Mouse (Mus musculus): ENCODE results near the gene Olfr550. TPM values are rescaled to one million over a fixed set of nuclear protein-coding genes. Genes with fewer than 3 reads are reported as not detected.

The Olfr550 gene
- polyA plus RNA-seq (2012; fragmentation: generic; extraction: Trizol): not detected

GRCm38 (mm10) chr7:102571142-102571541 is at the start of gene Olfr550:
TSS of gene Olfr550 (plus strand) at chr7:102571442.

GRCm38 (mm10) chr7:102534449-102534848 is 36.8 kb upstream of the Olfr550 start, which contains the start of gene Olfr547:
TSS of gene Olfr547 (plus strand) at chr7:102534749.

GRCm38 (mm10) chr7:102540596-102540995 is 30.6 kb upstream of the Olfr550 start, which contains the start of gene Olfr548-ps1:
TSS of gene Olfr548-ps1 (plus strand) at chr7:102540896.

GRCm38 (mm10) chr7:102549570-102549969 is 21.7 kb upstream of the Olfr550 start, which contains the start of gene Olfr549:
TSS of gene Olfr549 (plus strand) at chr7:102549870.

GRCm38 (mm10) chr7:102564999-102565997 is 5.9 kb upstream of the Olfr550 start, which contains the start of gene Trim21:
TSS of gene Trim21 (minus strand) at chr7:102565486.

GRCm38 (mm10) chr7:102591786-102592185 is 20.5 kb downstream of the Olfr550 start, which contains the start of gene Olfr551:
TSS of gene Olfr551 (minus strand) at chr7:102591886.

GRCm38 (mm10) chr7:102597378-102598031 is 26.3 kb downstream of the Olfr550 start, which contains the start of gene Olfr552:
TSS of gene Olfr552 (plus strand) at chr7:102597770.

GRCm38 (mm10) chr7:102618118-102618517 is 46.9 kb downstream of the Olfr550 start, which contains the start of gene Olfr553:
TSS of gene Olfr553 (minus strand) at chr7:102618218.

Other genes with a start within 250 kb of the Olfr550 start
- 10 to 100 TPM; 24.7 to 75.1 TPM for gene Rrm1, start 129.7 kb upstream of the Olfr550 start, polyA plus RNA-seq (2012; fragmentation: generic; extraction: Trizol)
- gene Olfr543, start 89.8 kb upstream of the Olfr550 start, polyA plus RNA-seq (2012; fragmentation: generic; extraction: Trizol): under 1 TPM in 1 of 2 experiments, not detected in 1; 0.12 TPM
- under 1 TPM in 1 of 2 experiments, not detected in 1; 0.04 TPM for gene Olfr544, start 83.1 kb upstream of the Olfr550 start, polyA plus RNA-seq (2012; fragmentation: generic; extraction: Trizol)
- gene Olfr545, start 71.9 kb upstream of the Olfr550 start, polyA plus RNA-seq (2012; fragmentation: generic; extraction: Trizol): not detected
- gene Olfr547, start 36.7 kb upstream of the Olfr550 start, polyA plus RNA-seq (2012; fragmentation: generic; extraction: Trizol): not detected
- not detected for gene Olfr548-ps1, start 30.5 kb upstream of the Olfr550 start, polyA plus RNA-seq (2012; fragmentation: generic; extraction: Trizol)
- not detected for gene Olfr549, start 21.6 kb upstream of the Olfr550 start, polyA plus RNA-seq (2012; fragmentation: generic; extraction: Trizol)
- gene Trim21, start 6.0 kb upstream of the Olfr550 start, polyA plus RNA-seq (2012; fragmentation: generic; extraction: Trizol): 1 to 10 TPM in 1 of 2 experiments, under 1 TPM in 1; 0.23 to 3.9 TPM
- gene Olfr551, start 20.4 kb downstream of the Olfr550 start, polyA plus RNA-seq (2012; fragmentation: generic; extraction: Trizol): not detected
- gene Olfr552, start 26.3 kb downstream of the Olfr550 start, polyA plus RNA-seq (2012; fragmentation: generic; extraction: Trizol): not detected
- gene Olfr553, start 46.8 kb downstream of the Olfr550 start, polyA plus RNA-seq (2012; fragmentation: generic; extraction: Trizol): not detected
- not detected for gene Olfr554, start 67.0 kb downstream of the Olfr550 start, polyA plus RNA-seq (2012; fragmentation: generic; extraction: Trizol)
- gene Olfr555, start 87.4 kb downstream of the Olfr550 start, polyA plus RNA-seq (2012; fragmentation: generic; extraction: Trizol): not detected
- gene Olfr556, start 93.5 kb downstream of the Olfr550 start, polyA plus RNA-seq (2012; fragmentation: generic; extraction: Trizol): not detected
- gene Trim68, start 115.9 kb downstream of the Olfr550 start, polyA plus RNA-seq (2012; fragmentation: generic; extraction: Trizol): 1 to 10 TPM in 1 of 2 experiments, under 1 TPM in 1; 0.36 to 3.6 TPM
- gene Olfr557, start 124.5 kb downstream of the Olfr550 start, polyA plus RNA-seq (2012; fragmentation: generic; extraction: Trizol): not detected
- gene Olfr558, start 130.8 kb downstream of the Olfr550 start, polyA plus RNA-seq (2012; fragmentation: generic; extraction: Trizol): not detected
- not detected for gene Olfr33, start 147.6 kb downstream of the Olfr550 start, polyA plus RNA-seq (2012; fragmentation: generic; extraction: Trizol)
- not detected for gene Olfr559, start 156.0 kb downstream of the Olfr550 start, polyA plus RNA-seq (2012; fragmentation: generic; extraction: Trizol)
- not detected for gene Olfr560, start 187.9 kb downstream of the Olfr550 start, polyA plus RNA-seq (2012; fragmentation: generic; extraction: Trizol)
- gene Olfr78, start 188.0 kb downstream of the Olfr550 start, polyA plus RNA-seq (2012; fragmentation: generic; extraction: Trizol): not detected
- gene Olfr561, start 199.8 kb downstream of the Olfr550 start, polyA plus RNA-seq (2012; fragmentation: generic; extraction: Trizol): not detected
- gene Olfr564, start 232.0 kb downstream of the Olfr550 start, polyA plus RNA-seq (2012; fragmentation: generic; extraction: Trizol): not detected